Mouse (Mus musculus) frontal cortex, adult (tissue): ENCODE measurements around the gene Dgkz.

ENCODE experiments used
- ATAC-seq: cut with Nextera tagmentation; 2 replicates; pipeline ENCODE4 v1.9.2; 2017; ENCODE audit warnings: mild to moderate bottlenecking, moderate library complexity, mixed read lengths; ENCODE audit not compliant: low TSS enrichment

Gene Dgkz

DNA sequence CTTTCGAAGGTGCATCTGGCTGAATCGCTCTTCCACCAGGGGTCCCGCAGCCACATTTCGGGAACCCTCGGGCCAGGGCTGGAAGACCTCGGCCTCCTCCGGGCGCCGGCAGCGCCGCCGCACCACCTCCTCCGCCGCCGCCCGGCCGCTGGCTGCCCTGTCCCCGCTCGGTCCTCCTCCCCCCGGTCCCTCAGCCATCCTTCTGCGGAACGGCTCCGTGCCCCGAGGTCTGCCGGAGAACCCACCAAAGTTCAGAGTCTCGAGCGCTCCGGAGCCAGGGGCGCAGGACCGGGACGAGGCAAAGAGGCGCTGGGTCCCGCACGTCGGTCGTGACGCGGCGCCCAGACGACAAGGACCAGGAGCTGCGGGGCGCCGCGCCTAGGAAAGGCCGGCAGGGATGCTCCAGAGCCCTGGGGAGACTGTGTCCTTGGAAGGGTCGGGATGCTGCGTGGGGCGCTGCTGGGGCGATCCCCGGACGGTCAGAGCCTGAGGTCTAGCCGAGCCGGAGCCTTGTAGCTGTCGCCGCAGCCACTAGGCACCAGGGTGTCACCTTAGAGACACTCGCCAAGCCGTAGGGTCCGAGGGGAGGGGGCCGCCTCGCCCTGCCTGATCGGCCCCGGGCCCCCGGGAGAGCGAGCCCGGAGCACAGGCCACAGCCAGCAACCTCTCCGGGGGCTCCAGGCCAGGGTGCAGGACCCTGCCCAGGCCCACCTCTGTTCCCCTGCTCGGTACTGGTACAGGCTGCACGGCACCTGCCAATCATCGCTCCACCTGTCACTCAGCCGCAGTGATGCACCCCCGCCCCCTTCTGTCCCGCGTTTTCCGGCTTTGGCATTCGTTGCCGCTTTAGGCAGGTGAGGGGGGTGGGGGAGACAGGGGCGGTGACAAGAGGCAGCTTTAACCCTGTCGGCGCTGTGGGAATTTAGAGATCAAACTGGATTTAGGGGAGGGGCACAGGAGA lies at the start of gene Dgkz:
TSS of gene Dgkz (minus strand) at position 284 of the 961 bp plus-strand sequence.
- ATAC-seq: no peak

DNA sequence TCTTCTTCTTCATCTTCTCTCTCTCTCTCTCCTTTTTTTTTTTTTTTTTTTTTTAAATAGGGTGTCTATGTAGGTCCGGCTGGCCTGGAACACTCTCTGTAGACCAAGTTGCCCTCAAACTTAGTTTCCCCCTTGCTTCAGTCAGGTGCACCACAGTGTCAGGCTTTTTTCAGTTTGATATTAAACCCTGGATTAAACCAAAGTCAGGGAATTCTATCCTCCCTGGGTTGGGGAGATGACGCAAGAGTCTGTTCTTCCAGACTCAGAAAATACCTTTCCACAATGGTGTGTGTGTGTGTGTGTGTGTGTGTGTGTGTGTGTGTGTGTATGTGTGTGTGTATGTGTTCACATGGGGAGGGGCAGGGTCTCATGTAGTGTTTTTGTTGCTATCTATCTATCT lies 49.5 kb upstream of the Dgkz start:
- ATAC-seq: no peak

DNA sequence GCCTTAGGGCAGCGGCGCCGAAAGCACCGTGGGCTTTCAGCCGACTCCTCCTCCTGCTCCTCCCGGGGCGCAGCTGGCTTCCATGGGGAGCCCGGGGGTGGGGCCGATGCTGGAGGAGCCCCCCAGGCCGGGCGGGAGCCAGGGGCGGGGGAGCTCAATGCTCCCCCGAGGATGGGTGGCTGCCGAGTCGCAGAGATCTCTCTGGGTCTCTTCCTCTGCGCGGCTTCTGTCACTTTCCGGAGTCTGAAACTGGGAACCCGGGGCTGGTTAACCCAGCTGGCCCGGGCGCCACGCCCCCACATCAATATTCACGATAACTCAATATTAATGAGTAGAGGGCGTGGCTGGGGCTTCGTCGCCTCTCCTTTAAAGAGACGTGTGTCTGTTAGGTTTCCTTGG lies 48.6 kb upstream of the Dgkz start, which contains the start of gene Creb3l1:
TSS of gene Creb3l1 (minus strand) at position 229 of the 399 bp plus-strand sequence.
- ATAC-seq: no peak

DNA sequence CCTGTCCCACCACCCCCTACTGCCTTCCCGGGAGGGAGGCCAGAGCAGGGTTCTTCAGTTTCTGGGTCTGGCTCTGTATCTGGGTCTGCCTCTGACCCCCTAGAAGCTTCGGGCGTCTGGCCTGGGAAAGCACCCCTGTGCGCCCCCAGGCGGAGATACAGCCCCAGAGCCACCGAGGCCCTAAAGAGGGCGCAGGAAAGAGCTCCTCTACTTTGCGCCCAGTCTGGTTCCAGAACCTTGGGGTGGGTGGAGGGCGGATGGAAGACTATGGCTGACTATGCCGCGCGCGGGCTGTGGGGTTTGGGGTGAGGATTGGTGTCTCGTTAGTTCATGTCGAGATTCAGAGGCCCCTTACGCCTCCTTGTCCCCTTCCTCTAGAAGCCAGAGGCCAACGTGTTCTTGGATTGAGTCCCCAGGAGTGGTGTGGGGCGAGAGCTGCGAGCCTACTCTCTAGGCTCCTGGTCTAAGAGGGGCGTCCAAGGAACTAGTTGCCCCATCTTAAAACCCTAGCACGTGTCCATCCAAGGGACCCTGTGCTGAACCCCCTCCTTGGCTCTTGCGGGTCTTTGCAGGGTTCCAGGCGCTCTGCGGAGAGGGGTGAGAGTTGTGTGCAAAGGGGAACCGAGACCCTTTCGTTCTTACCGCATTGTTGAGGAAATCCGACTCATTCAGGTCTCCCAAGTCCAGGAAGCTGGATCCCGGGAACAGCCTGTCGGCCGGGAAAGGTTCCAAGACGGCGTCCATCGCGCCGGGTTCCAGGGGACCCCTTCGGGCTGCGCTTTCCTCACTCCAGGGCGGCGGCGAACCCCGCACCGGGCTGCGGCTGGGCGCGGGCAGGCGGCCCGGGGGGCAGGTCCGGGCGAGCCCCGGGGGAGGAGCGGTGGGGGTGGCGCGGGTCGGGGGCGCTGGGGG lies 48.0 kb upstream of the Dgkz start:
- ATAC-seq: 0 out of 2 replicates have a peak, but pooled peaks have one; percentile 38

DNA sequence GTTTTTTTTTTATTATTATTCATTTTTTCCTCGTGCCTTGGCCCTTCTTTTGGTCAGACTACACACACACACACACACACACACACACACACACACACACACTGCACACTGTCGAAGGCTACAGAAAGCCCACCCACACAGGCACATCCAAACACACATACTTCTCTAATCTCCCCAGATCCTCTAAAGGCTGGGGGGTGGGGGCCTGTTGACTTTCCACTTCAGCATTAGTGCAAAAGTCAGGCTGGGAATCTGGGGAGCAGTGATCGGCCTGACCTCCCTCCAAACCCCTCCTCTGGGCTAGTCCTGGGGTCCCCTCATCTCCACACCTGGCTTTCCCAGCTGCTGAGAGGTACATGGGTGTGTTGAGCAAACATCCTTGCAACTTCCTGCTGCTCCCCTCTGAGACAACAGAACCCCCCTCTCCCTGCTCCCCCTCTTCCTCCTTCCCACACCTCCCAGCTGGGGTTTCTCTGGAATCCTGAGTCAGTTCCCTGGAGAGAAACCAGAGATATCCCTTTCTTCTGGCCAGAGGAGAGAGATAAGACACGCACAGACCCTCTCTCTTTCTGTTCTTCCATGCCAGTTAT lies 45.1 kb upstream of the Dgkz start:
- ATAC-seq: no peak

DNA sequence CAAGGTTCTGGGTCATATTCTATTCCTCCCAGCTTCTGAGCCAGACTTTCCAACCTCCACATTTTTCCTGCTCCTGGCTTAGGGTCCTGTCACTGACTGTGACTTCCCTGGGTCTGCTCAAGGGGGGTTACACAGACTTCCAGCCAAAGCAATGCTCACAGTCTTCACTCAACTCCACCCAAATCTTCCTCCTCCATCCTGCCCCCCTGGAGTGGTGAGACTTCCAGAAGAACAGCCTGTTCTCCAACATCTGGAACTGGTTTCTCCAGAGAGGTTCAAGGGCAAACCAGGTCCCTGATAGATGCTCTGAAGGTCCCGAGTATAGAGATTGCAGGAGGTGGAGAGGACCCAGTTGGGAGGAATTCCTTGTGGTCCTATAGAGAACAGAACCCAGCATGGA lies 41.8 kb upstream of the Dgkz start:
- no peak for ATAC-seq

DNA sequence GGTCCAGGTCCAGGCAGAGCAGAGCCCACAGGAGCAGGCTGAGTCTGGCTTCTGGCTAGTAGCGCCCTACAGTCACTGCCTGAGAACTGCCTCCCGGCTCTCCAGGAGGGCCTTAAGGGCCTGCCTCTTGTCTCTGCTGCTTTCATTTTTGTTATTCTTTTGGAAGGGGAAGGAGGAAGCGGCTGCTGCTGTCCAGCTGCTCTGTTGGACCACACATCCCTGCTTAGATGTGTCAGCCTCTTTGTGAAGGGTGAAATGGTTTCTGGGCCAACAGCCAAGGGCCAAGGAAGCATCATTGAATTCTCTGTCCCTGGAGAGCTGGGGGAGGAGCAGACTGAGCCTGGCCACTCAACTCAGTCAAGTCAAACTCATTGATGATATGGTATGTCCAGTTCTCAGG lies 41.3 kb upstream of the Dgkz start:
- ATAC-seq: no peak

DNA sequence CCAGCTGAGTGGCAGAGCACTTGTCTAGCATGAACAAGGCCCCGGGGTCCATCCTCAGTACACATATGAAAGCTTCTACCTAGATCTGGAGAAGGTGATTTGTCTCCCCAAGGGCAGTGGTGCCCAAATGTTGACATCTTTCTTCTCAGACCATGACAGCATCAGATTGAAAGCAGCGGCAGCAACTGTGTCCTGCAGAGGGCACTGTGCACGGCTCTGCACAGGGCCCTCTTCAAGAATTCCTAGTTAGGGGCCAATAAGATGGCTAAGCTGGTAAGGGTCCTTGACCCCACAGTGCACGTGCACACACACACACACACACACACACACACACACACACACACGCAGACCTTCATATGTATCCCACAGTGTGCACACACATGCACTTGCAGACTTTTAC lies 39.2 kb upstream of the Dgkz start:
- ATAC-seq: no peak

DNA sequence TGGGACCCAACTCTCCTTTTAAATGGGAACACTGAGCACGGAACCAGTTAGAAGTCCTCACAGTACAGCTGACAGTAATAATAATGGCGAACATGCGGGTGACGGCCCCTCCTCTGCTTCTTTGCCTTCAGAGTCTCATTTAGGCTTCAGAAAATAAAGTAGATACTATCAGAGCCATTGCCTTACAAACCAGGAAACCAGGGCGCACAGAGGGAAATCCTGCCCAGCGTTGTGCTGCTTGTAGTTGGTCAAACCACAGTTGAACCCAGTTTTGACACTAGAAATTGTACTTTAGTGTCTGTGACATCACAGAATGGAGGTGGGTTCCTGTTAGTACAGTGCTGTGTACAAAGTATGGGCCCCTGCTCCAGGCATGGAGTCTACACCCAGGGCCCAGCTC lies 38.6 kb upstream of the Dgkz start:
- ATAC-seq: no peak

DNA sequence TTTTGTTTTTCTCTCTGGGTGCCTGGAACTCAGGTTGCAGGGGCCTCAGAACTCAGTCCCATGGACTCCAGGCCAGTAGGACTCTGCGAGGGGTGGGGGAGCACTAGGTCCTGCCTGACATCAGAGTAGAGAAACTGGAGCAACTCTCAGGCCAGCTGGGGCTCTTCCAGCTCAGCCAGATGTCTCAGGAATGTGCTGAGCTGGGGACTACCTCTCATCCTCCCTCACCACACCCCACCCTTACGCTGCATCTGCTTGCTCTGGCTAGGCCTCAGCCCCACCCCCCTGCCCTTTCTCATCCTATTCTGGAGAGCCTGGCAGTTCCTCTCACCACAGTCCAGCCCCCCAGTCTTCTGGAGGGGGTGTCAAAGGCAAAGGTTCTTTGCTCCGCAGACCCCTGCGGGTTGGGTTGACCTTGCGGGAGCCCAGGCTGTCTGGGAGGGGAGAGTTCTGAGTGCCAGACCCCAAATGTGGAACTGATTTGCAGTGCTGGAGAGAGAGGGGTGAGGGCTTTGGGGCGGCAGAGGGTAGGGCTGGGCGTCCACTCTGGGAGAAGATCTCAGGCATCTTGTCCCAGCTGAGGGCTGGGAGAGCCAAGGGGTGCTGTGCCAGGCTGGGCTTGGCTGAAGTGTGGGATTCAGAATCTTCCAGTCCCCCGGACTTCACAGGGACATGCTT lies 37.2 kb upstream of the Dgkz start:
- no peak for ATAC-seq

DNA sequence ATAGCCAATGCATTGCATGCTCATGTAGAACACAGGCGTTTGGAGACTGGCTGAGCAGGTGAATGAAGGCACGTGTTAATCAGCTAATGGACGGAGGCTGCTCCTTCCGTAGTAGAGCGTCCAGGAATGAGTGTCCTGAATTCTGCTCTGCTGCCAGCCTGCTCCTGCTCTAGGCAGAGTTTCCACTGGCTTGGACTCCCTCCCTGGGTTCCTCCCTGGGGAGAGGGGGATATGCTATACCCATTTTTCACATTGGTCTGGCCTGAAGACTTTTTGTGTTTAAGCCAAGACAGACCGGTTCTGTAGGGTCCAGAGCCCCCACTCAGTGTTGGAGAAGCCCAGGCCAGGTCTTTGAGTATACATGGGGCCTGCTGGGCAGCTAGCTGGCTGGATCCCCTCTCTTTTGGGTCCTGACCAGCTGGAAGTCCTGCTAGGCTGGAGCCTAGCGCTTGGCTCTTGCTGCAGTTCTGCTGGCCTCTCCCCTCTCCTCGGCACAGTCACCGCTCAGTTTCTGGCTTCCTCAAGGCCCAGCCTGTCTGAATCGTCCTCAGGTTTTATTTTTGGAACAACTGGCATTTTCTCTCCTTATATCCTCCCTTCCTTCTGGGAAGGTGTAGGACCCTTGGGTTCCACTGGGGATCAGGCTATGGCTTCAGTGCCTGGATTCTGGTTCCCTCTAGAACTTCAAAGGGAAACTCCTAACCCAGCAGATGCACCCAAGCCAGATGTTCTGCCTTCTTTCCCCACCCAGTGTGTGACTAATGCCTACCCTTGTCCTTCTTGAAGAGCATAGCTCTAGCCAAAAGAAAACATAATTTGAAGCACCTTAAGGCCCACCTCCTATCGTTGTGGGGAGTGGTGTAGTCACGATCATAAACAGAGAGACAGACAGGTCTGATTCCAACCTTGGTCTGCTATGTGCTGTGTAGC lies 36.0 kb upstream of the Dgkz start:
- no peak for ATAC-seq

DNA sequence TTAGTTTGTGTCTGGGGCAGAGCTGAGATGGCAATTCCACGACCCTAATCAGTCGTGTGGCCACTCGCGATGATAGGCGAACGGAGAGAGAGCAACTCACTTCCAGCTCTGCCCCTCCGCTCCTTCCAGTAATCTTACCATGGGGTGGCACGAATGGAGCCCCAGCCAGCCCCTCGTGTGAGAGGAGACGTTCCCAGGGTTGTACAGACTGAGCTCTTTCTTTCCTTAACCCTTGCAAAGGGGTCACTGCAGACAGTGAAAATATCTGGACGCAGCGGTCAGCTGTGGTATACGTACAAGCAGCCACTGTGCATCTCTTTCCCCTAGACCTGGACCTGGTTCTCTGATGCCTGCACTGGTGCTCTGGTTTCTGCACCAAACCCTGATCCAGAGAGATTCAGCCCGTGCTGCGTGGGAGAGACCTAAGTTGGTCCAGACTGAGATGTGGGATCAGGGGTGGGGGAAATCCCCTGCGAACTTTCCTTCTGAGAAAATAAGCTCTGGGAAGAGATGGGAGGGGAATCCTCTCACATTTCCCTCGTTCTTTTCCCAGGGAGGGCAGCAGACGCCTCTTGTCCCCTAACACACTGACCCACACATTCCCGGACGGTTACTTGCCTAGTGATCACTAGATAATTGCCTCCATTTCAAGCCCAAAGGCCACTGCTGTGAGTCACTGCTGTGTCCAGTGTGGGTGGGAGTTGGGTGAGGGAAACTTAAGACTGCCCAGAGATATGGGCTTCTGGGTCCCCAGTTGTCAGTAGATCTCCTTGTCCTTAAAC lies 33.1 kb upstream of the Dgkz start:
- ATAC-seq: peak; percentile 45

DNA sequence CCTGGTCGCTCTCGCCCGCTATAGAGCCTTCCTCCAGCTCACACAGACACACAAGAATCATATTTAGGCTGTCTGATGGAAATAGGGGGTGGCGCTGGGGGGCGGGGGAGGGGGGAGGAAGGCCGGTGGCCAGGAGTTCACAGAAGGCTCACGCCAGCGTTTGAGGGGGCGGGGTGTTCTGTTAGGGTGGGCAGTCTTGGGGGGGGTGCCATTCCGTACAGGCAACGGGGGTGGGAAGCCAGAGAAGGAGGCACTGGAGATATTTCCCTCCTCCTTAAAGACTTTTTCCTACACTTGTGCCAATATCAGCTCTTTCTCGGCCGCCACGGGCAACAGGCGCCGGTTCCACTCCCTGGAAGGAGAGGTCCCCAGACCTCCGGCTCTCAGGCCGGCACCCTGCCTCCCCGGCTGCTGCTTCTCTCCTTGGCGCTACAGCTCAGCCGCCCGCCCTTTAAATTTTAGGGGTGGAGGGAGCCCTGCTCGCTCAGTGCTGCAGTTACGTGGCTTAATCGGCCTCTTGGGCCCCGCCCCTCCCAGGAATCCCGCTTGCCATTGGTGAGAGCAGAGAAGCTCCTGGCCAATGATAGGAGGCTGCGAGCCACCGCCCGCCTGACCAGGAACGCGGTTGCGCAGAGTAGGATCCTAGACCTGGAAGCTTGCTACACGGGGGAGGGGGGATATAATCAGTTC lies 32.4 kb upstream of the Dgkz start:
- peak; percentile 95 for ATAC-seq

DNA sequence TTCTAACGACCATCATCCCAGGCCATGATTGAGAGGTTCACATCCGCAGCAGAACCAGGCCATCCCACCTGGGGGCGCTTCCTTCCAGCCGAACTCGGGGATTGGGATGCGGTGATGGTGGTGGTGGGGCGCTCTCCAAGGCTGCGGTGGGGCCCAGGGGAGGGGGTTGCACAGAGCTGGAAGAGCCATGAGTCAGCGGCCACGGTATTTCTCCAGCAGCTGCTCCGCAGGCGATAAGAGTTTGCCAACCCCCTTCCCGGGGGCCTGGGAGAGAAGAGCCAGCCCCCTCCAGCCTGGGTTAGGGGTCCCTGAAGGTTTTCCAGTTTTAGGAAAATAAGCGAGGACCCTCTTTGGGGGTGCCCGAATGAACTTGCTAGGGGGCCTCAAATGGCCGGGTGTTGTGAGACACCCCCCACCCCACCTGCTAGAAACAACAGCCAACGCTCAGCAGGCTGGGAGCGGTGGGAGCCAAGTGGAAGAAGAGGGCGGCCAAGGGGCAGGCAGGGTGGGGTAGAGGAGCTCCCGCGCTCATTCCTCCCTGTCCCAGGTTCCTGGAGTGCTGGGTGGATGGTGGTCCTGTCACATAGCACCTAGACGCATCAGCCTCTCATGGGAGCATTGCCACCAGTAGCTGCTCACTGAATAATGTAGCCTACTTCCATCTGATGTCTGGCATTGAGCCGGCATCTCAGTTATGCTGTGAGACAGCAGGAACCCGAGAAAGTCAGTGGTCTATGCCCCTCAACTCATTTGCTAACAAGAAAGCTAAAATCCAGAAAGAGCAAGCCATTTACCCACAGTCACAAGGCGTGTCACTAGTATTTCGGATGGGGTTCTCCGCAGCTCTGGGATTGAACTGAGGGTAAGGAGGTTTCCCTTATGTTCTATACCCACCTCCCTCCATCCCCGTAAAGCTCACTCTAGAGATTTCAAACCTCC lies 31.6 kb upstream of the Dgkz start:
- ATAC-seq: peak; percentile 21; the same call in 1 of the 2 replicates

DNA sequence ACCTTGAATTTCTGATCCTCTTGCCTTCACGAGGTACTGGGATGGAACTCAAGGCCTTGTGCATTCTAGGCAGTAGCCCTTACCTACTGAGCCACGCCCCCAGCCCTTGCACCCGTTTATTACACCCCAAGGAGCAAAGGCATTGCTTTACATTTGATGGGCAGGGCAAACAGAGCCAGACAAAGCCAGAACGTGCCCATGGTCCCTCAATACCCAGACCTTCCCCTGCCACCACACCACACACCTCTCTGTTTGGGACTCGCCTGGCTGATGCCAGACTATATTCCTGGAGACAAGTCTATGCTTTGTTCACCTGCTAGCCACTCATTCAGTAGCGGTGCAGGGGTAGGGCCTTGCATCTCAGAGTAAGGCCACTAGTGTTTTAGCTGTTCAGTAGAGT lies 30.8 kb upstream of the Dgkz start:
- no peak for ATAC-seq

DNA sequence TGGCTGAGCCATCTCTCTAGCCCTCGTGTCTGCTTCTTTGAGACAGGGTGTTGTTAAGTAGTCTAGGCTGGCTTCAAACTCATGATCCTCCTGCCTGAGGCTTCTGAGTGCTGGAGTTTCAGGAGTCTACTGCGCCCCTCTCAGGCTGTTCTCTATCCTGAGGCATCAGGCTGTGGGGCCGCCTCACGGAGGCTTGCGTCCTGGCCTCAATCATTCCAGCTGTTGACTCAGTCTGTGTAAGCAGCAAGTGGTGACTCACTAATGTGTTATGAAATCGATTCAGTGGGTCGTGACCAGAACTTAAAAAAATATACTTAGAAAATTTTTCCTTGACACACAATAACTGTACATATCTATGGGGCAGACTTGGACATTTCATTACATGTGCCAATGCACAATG lies 29.0 kb upstream of the Dgkz start:
- no peak for ATAC-seq

DNA sequence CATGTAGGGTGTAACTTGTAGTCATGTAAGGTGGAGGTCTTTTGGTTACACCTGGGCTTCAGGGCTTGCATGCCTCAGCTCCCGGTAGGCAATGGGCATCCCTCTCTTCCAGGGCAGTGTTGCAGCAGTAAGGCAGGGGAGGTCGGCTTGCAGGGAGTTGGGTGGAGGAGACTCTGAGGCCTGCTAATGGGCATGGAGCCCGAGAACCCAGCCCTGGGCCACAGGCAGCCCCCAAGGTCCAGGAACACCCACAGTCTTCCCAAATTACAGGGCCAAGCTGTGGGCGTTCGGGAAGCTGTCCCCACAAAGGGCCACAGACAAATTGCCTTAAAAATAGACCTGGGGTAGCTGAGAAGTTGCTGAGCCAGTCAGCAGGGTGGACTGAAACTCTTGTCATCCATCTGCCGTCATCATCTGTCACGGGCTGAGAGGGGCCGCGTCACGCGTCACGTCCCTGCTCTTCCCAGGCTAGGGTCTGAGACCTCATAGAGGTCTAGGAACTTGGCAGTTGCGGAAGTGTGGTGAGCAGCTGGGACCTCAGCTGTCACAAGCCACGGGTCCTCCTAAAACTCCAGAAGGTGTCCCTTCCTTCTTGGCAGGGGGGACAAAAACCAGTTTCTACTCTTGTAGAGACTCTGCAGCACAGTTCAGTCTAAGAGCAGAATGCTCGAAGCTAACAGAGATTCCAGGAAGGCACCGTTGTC lies 22.4 kb upstream of the Dgkz start:
- ATAC-seq: no peak
